Mouse (Mus musculus) kidney, postnatal 25 days (tissue): ENCODE results near the gene Insl3.

ENCODE experiments used
- DNase-seq, 2 experiments: peaks; one replicate each; pipeline ENCODE4 v3.0.0; 2021; ENCODE audit warnings: mixed read lengths in 2 of 2

The Insl3 gene

DNA sequence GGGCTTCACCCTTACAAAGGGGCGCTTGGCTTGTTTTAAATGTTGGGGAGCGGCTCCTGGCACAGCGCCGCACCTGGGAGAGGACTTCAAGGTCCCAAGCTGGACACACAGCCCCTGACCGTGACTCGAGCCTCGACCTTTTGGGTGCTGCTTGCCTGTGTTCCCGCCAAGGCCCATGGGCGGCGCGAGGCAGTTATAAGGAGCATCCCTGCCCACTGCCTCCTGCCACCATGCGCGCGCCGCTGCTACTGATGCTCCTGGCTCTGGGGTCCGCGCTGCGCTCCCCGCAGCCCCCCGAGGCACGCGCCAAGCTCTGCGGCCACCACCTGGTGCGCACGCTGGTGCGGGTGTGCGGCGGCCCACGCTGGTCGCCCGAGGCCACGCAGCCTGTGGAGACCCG, at the start of gene Insl3:
Gene Insl3 (plus strand): TSS at position 187 of the 400 bp plus-strand sequence.
- DNase-seq, result peak in 1 of 2 experiments; percentile 29

DNA sequence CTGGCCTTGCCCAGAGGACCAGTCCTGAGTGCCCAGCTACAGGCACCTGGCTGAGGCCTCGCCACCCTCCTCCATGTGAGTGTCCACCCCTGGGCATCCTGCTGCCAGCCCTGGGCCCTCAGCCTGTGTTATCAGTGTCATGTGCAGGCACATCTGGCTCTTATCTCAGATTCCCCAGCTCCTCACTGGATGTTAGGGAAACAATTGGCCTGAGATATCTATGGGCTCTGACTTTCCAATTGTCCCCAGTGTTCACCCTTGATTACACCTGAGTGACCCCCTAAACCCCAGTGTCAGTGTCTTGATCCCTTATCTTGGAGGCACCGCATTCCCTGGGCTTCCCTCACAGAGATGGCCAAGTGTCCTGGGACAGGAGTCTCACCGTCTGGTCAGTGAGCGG, 49.7 kb upstream of the Insl3 start:
- DNase-seq, result no peak

DNA sequence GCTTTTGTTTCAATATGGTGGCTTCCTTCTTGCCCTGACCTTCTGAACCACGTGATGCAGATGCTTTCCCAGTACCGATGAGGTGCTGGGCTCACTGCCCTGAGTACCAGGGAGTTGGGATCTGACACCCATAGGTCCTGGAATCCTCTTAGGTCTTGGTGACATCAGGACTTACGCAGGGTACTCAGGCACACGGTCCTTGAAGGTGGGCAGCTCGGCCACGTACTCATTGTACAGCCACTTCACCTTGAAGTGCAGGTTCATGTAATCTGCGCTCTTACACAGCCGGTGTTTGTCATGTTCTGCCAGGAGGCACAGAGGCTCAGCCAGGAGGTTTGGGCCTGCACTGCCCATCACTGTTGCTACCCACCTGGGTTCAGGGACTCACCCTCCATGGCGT, 43.5 kb upstream of the Insl3 start:
- no peak for DNase-seq

DNA sequence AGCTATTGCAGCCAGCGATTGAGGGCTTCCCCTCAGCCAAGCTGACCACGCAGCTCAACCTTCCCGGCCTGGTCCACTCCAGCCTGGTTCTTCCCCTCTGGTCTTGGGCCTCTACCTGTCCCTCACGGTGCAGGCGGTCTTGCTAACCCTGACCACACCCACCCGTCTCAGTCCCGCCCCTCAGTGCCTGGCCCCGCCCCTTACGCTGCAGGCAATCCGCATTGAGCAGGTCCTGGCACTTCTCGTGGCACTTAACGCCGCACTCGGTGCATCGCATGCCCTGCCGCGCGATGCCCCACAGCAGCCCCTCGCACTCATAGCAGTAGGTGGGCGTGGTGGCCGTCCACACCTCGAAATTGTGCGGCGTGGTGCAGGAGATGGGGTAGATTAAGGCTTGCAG, 34.4 kb upstream of the Insl3 start:
- peak; percentile 36 to 48 for DNase-seq

DNA sequence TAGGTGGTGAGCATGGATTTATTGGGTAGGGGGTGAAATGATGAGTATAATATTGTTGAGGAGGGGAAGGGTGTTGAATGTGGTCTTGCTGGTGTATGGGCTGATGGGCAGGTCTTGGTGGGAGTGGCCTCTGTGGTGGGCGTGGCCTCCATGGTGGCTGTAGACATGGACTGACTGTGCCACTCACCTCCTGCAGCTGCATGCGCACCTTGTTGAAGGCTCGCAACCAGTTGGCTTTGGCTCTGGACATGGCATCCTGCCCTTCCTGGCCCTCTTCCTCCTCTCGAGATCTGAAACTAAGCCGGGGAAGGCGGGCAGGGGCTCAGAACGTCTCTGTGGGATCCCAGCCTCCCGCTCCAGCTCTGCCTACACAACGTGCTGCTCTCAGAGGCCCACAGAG, 31.2 kb upstream of the Insl3 start:
- DNase-seq, result no peak

DNA sequence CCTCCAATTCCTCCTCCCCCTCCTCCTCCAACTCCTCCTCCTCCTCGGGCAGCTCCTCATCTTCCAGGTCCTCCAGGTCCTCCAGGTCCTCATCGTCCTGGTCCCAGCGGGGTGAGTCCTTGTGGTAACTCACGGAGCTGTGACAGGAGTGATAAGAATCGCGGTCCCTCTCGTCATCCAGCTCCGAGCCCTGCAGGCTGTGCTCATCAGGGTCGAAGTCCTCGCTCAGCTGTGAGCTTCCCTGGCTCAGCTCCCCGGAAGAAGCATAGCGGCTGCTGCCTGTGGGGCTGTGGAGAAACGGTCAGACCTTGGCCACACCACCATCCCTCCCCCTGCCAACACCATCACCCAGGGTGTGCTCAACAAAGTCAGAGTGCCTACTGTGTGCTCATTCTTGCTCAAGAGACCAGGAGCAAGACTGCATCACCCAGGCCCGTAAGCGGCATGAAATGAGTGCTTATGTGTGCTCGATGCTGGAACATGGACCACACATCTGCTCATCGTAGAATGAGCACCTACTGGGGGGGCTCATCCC, 30.4 kb upstream of the Insl3 start:
- peak; percentile 31 to 46 for DNase-seq

DNA sequence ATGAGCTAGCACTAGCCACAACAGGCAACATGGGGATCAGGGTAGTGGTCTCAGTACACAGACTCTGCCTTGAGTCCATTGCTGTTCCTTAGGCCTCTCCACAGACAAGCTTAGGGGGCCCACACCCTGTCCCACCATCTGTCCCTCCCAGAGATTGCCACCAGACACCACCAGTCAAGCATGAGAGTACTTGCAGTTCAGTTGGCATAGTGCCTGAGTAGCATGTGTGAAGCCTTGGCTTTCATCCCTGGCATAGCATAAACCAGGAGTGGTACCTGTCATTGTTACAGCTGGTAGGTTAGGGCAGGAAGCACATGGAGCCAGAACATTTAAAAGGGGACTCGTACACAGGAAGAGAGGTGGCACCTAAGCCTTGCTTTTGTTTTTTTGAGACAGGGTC, 29.3 kb upstream of the Insl3 start:
- DNase-seq, result no peak

DNA sequence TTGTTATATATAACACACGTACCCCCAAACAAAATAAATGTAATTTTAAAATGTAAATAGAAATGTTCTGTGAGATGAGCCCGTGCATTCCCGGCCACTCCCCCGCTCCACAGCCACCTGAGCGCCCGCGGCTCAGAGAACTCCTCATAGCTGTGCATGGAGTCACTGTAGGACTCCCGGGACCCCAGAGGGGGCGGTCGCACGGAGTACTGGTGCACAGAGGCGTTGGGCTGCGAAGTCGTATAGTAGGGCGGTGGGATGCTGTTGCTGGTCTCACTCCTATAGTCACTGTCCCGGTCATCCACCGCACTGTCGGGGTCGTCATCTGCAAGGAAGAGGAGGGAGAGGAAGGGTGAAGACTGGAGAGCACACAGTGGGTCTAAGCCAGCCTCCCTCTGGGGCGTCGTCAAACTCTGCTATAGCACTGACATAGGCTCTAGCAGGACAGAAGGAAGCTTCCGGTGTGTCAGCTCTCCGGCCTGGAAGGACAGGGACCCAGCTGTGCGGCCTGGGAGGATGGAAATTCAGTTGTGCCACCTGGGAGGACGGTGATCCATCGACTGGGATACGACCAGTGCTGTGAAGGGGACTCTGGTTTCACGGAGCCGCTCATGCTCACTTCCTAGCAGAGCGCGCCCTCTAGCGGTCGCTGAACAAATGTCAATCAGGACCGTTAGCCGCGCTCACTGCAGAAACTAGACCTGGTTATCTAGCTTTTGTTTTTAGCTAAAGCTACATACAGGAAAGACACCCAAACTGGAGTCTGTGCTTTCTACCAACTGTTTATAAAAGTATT, 28.5 kb upstream of the Insl3 start:
- peak; percentile 85 to 91 for DNase-seq

DNA sequence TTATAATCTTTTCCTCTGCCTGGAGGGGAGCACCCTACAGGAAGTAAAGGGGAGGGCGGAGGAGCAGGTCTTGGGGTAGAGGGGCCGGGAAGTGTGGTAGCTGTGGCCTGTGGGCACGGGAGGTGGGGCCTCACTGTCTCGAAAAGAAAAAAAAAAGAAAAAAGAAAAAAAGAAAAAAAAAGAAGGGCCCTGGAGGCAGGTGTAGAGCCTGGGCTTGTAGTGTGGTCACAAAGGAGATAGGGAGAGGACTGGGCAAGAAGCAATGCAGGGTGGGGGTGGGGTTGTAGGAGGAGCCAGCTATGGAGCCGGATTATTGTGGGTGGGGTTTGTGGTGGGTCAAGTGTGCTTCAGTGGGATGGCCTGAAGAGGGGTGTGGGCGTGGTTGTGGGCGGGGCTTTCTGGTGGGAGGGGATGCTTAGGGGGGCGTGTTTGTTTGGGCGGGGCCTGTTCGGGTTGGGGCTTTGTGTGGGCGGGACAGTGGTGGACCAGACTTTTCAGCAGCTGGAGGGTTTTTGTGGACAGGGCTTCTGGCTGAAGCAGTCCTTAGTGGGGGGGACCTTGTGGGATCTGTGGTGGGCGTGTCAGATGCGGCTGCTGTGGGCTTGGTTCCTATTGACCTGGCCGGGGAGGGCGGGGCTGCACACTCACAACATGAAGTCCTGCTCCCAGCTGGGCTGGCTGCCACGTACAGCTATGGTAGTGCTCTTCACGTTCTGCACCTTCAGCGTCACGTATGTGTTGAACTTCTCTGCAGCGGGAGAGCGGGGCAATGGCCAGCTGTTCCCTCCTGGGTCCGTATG, 23.5 kb upstream of the Insl3 start:
- peak; percentile 70 to 75 for DNase-seq

DNA sequence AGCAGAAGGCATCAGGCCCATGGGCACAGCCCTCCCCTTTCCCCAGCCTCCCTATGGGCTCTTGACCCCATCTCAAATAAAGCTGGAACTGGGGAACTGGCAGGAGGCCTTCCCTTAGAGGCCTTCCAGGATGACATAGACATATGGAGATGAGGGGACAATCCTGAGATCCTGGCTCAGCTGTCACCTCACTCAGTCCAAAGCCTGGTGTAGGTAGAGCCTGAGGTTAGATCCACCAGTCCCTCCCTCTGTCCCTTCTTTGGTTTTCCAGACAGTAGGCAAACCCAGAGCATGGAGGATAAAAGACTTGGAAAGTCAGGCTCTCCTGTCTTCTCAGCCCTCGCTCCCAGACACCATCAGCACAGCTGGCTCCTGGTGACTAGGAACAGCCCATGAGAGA, 22.2 kb upstream of the Insl3 start:
- DNase-seq, result no peak

DNA sequence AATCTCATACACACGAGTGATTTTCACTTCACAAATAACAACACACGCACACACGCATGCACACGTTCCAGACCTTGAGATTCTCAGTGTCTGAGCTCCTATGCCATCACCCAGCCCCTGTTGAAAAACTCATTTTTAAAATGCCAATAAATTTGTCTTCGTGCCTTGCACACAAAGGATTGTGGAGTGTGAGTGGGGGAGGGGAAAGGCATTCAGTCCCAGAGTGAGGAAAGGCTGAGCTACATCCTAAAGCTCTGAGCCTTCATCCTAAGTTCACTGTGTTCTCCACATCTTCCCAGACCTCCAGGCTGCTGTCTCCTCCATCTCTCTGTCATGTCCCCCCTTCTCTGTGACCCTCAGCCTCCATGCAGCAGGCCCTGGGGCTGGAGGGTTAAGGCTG, 21.8 kb upstream of the Insl3 start:
- no peak for DNase-seq

DNA sequence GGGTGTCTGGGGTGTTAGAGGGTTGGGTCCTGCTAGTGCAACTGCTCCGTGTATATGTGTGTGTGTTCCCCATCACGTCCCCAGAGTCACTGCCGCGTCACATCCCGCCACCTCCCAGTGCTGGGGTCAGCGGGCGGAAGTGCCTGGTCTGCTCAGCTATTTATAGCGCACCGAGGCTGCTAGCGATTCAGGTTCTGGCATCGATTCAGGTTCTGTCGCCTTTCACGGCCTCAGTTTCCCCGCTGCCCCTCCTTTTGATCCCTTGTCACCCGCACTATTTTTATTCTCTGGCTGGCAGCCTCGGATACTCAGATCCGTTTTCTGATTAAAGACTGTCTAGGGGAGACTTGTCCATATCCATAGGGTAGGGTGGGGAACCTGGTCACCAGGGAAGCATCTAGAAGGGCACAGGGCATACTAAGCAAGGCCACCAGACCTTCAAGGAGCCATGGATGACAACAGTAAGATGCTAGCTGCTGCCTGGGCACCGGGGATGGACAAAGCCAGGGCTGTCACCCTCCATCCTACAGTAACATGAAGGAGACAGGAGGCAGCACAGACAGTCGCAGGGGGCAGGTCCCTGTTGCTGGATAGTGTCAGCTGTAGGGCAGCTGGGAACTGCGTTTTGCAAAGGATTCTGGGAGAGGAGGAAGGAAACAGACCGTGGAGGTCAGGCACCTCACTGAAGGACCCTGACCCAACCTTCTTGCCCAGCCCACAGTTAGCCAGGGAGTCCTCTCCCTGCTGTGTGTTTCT, 20.6 kb upstream of the Insl3 start:
- peak in 1 of 2 experiments; percentile 71 for DNase-seq

DNA sequence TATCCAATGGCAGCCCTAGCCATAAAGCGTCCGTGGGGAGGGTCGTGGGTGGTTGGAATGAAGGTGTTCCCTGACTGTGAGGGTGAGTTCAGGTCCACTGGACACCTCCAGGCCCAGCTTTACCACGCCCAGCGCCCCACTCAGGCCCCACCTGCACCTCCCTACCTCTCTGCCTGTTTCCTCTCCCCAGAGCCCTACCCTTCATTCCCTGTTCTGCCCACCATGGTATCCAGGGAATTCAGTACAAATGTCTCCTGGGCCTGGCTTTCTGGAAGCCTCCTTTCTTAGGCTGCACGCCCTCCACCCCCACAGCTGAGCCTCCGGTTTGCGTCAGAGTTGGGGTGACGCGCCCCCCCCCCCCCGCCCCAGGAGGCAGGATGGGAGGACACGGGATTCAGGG, 18.8 kb upstream of the Insl3 start:
- DNase-seq, result peak in 1 of 2 experiments; percentile 21

DNA sequence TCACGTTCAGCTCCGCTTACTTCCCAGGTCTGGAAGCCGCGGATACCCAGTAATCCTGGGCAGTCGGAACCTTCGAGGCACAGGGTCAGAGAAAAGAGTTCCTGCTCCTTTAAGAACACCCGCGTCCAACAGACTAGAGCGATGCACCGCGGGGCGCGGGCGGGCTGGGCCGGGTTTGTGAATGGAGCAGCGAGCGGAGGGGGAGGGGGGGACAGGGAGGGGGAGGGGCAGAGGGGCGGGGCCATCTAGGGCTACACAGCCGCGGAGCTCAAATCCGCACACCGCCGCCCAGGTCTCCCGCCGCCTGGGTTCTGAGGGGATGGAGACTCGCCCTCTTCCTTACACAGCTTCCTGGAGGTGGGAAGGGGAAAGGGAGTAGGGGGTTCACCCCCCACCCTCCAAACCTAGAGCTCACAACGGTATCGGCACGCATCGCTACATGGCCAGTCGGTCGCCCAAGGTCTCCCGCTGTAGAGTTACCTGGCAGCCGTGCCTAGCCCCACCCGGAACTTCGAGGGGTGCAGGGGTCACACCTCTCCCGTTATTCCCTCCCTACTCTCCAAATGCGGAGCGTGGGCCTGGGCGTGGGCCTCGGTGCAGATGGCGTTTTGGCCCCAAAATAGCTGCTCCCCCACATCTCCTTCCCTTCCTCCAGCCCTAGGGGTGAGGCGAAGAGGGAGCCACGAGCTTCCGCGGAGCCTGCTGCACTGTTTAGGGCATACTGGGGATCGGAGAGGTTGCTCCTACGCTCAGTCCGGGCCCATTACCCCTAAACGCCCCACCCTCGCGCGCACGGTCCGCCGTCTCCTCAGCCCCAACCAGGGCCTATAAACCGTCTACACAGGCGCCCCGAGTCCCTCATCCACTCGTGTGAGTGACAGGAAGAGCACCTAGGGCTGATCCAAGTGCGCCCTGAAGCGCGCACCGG, 18.1 kb upstream of the Insl3 start:
- DNase-seq, result peak; percentile 40 to 80

DNA sequence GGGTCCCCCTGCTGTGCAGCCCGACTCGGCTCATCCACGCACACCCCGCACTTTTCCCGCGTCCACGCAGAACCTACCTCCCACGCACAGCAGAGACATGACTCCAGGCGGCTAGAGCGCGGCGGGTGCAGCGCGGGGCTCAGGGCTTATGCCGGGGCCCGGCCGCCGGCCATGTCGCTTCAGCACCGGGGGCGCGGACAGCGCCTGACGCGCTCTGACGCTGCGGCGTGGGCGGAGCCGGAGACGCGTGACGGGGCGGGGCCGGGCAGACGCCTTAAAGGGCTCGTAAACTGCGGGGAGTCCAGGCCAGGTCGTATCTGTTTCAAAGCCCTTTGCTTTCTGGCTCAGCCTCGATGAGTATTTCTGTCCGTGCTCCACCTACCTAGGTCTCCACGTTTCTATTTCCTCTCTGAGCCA, 17.5 kb upstream of the Insl3 start, which contains the start of gene Unc13a:
Gene Unc13a (minus strand): TSS at position 209 of the 417 bp plus-strand sequence.
- DNase-seq, result peak; percentile 91 to 92

DNA sequence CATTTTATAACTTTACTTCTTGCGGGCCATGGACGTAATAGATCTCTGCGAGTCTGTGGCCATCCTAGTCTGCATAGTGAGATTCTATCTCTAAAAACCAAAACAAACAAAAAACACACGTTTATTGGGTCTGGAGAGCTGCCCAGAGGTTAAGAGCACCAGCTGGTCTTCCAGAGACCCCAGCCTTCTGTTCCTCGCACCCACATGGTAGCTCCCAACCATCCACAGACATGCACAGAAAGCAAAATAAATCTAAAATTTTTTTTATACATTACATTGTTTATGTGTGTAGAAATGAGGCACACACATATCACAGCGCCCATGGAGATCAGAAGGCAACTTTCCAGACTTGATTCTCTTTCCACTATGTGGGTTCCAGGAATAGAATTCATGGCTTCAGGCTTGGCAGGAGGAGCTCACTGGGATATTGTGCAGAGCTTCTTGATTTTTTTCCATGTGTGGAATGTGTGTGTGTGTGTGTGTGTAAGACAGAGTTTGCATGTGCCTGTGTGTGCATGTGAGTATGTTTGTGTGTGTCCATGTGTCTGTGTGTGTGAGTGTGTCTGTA, 16.8 kb upstream of the Insl3 start:
- DNase-seq, result no peak

DNA sequence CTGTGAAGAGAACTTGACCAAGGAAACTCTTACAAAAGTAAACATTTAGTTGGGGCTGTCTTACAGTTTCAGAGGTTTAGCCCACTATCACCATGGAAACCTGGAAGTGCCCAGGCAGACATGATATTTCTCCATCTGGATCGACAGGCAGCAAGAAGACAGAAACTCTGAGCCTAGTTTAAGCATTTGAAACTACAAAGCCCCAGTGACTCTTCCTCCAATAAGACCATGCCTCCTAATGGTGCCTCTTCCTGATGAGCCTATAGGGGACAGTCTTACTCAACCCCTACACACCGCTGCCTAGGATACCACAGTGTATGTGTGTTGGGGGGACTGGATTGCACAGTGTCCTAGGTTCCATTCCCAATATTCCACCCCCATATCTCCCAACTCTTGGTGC, 14.9 kb upstream of the Insl3 start:
- no peak for DNase-seq

DNA sequence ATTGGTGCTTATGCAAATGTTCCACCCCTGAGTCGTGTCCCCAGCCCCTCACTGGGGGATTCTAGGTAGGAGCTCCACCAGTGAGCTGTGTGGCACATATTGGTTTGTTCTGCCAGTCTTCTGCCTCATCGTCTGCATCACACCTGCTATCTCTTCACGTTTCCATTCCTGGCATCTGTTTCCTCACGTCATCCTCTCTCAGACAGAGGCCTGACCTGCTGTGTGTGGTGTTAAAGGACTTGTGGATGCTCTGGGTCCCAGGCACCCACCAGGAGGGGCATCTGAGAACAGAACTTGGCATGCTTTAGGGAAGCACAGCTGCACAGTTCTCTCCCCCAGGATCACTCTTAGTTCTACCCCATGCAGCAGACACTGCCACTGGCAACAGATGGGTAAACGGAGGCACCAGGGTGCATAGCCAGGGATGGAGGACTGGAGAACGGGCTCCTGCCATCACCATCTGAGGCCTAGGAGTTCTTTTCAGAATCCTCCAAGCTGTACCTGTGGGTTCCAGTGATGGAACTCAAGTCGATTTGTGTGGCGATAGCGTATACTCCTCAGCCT, 13.5 kb upstream of the Insl3 start:
- no peak for DNase-seq

DNA sequence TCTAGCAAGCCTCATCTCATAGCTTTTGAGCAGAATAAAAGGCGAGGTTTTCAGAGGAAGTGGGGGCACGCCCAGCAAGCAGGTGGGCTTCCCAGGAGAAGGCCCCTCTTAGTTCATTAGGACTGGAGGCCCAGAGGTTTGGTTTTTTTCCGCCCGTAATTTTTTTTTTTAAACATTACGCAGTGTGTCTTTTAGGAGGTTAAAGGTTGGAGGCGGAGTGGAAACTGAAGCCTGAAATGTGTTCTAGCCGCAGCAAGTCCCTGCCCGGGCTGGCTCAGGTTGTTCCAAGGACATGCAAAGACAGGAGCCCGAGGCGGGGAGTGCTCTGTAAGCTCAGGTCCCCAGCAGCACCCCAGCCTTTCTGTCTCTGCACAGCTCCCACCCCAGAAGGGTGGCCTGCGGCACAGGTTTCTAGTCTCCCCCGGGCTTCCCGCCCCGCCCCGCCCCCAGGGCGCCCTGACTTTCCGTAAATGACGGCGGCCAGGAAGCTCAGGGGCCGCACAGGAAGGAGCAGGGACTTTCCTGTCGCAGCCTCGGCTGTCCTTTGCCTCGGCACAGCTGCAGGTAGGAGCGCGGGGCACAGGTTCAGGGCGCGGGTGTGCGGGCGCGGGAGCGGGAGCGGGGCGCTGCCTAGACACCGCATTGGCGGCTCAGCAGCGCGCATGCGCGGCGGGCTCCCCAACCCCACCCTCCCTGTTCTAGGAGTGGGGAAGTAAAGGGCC, 12.8 kb upstream of the Insl3 start, which contains the start of gene Jak3:
Gene Jak3 (plus strand): TSS at position 277 of the 722 bp plus-strand sequence.
- peak; percentile 59 to 82 for DNase-seq

DNA sequence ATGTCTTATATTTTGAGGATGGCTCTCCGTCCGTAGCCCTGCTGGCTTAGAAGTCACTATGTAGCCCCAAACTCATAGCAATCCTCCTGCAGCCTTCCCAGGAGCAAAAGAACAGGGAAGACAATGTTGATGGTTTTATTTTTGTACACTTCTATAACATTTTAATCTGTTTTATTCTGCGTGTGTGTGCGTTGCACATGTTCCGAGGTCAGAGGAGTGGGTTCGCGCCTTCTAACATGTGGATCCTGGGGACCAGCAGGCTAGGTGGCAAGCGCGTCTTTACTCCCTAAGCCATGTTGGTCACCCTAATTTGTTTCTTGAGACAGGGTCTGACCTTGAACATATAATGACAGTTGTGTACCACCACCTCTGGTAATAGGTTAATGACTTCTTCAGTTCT, 12.2 kb upstream of the Insl3 start:
- DNase-seq, result no peak
